Mouse (Mus musculus) lung, adult 10 weeks (tissue): ENCODE measurements around the gene Gm2663. TPM values are rescaled to one million over a fixed set of nuclear protein-coding genes. Genes with fewer than 3 reads are reported as not detected.

Experiments used
- polyA plus RNA-seq: library from polyadenylated mRNA; stranded (reverse); fragments of 350-450 nt; fragmentation: Illumina TruSeq; extraction: RNeasy Lipid Tissue Mini Kit (QIAGEN cat#74804); gene quantifications from one replicate; pipeline ENCODE4 v1.2.3, GENCODE M21; 2014; ENCODE audit warnings: low read depth, low replicate concordance; ENCODE audit not compliant: insufficient read depth

Gm2663 gene
- polyA plus RNA-seq = not detected

DNA sequence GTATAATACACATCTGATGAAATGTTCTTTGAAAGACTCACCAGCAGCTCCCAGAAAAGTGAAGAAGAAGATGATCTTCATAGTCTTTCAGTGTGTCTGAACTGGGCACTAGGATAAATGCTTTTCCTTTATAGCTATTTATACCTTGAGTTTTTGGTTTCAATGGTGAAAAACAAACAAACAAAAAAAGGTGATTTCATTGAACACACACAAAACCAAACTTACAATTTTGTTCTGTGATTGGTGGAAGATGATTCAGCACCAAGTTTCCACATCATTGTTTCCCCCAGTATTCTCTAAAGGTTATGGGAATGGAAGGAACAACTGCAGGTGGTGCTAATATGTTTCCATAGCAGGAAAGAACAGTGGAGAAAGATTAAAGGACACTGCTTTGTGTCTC is at the start of gene Gm2663:
Gene Gm2663 (minus strand): TSS at position 101 of the 400 bp plus-strand sequence.

DNA sequence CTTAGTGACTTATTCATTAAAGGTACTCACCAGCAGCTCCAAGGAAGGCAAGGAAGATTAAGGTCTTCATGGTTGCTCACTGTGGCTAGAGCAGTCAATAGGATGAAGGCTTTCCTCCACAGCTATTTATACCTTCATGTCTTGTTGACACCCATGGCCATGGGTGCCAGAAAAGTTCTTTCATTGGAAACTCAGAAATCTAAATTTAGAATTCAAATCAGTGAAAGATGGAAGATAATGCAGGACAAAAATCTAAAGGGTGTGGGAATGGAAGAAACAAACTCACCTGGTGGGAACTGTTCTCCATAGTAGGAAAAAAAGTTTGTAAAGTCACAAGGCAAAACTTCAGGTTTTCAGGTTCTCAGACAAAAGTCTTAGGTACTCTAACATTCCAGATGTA is 36.1 kb upstream of the Gm2663 start, which contains the start of gene 2210010C04Rik:
Gene 2210010C04Rik (minus strand): TSS at position 101 of the 400 bp plus-strand sequence.

DNA sequence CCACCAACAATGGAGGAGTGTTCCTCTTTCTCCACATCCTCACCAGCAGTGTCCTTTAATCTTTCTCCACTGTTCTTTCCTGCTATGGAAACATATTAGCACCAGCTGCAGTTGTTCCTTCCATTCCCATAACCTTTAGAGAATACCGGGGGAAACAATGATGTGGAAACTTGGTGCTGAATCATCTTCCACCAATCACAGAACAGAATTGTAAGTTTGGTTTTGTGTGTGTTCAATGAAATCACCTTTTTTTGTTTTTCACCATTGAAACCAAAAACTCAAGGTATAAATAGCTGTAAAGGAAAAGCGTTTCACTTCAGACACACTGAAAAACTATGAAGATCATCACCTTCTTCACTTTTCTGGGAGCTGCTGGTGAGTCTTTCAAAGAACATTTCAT is 34.8 kb downstream of the Gm2663 start, which contains the start of gene 1810009J06Rik:
Gene 1810009J06Rik (plus strand): TSS at position 301 of the 400 bp plus-strand sequence.

DNA sequence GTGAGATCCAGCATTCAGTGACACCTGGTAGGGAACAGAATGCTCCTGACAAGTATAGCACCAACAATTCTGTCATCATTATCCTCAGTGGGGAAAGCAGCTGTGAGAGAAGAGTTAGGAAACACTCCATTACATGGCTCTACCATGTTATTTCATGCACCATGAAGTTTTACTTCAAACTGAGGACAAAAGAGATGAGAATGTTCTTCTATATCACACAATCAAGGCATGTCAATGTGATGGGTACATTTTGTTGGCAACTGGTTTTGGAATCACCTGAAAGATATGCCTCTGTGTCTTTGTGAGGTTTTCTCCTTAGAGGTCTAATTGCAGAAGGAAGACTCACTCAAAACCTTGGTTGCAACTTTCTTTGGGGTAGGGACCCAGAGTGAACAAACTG is 47.5 kb downstream of the Gm2663 start, which contains the start of gene Gm4744:
Gene Gm4744 (minus strand): TSS at position 101 of the 400 bp plus-strand sequence.

Other genes with a start within 250 kb of the Gm2663 start
- gene Moxd2, start 112.0 kb downstream of the Gm2663 start, polyA plus RNA-seq = not detected
- gene Prss58, start 99.1 kb downstream of the Gm2663 start, polyA plus RNA-seq = not detected
- gene 1700074P13Rik, start 58.9 kb downstream of the Gm2663 start, polyA plus RNA-seq = not detected
- gene Gm4744, start 47.6 kb downstream of the Gm2663 start, polyA plus RNA-seq = not detected
- gene 1810009J06Rik, start 34.7 kb downstream of the Gm2663 start, polyA plus RNA-seq = not detected
- not detected for gene 2210010C04Rik, start 36.0 kb upstream of the Gm2663 start, polyA plus RNA-seq